Mouse (Mus musculus): ENCODE results near the gene Xpnpep2.

GRCm38 (mm10) chrX:48064166-48064853 is 44.2 kb upstream of the Xpnpep2 start:
- TF ChIP-seq EP300 (IDR thresholded peaks at IDR 0.05; ENCODE audit: low read depth) = no peak
- no peak for TF ChIP-seq CTCF (IDR thresholded peaks at IDR 0.05; ENCODE audit: low read depth)

All from heart, postnatal 0 days (tissue).